Mouse (Mus musculus): ENCODE measurements at regions not wholly inside any gene's neighbourhood (a gene's known extent, or its start where the extent isn't known, plus 50 kb on each side); places are given as distances from the start of the nearest gene placed in this dataset.

- WGBS, result 96% methylated on average over 4 of the region's 4 CpGs
- H3K4me2 ChIP-seq (replicated peaks; ENCODE audit: low read depth, low read length), result no peak overlapping the region
Observed at GRCm38 (mm10) chr4:95364376-95365082, 192.8 kb upstream of the Fggy start.

GRCm38 (mm10) chr4:95376386-95376785 is 180.9 kb upstream of the Fggy start:
- Histone ChIP-seq H3K4me1 (ENCODE audit: control insufficient read depth, insufficient read depth, low read length) (peaks cover 9% of the 10 kb centered on the region; the same call in 1 of the 2 replicates), H3K27ac (ENCODE audit: low read length) (0 out of 2 replicates have a peak overlapping the region, but pooled peaks have one; percentile 52), H3K4me3 (ENCODE audit: low read depth, low read length) (no peak overlapping the region), H3K27me3 (ENCODE audit: control insufficient read depth, insufficient read depth, low read length) (no peaks in the 10 kb centered on the region), H3K4me2 (replicated peaks; ENCODE audit: low read depth, low read length) (no peak overlapping the region), H3K9ac (replicated peaks; ENCODE audit: low read depth, low read length) (no peak overlapping the region), H3K36me3 (ENCODE audit: control insufficient read depth, insufficient read depth, low read length) (no peaks in the 10 kb centered on the region), H3K9me3 (ENCODE audit: control insufficient read depth, low read depth, low read length) (no peaks in the 10 kb centered on the region)
- WGBS, result 28% methylated on average over 5 of the region's 5 CpGs
- ATAC-seq (ENCODE audit: insufficient number of reproducible peaks, insufficient read depth, low FRiP score, low read depth), result no peak

More at GRCm38 (mm10) chr4:95364376-95365082, 192.8 kb upstream of the Fggy start:
- no peaks in the 10 kb centered on the region for H3K36me3 ChIP-seq (ENCODE audit: control insufficient read depth, insufficient read depth, low read length)
- no peak for ATAC-seq (ENCODE audit: insufficient number of reproducible peaks, insufficient read depth, low FRiP score, low read depth)
- no peak overlapping the region for H3K9ac ChIP-seq (replicated peaks; ENCODE audit: low read depth, low read length)
- no peaks in the 10 kb centered on the region for H3K27me3 ChIP-seq (ENCODE audit: control insufficient read depth, insufficient read depth, low read length)
- no peak overlapping the region for H3K27ac ChIP-seq (ENCODE audit: low read length)
- H3K4me3 ChIP-seq (ENCODE audit: low read depth, low read length), result no peak overlapping the region
- H3K4me1 ChIP-seq (ENCODE audit: control insufficient read depth, insufficient read depth, low read length), result peaks cover 7% of the 10 kb centered on the region; the same call in 1 of the 2 replicates
- H3K9me3 ChIP-seq (ENCODE audit: control insufficient read depth, low read depth, low read length), result no peaks in the 10 kb centered on the region

GRCm38 (mm10) chr4:95377222-95378134 is 179.8 kb upstream of the Fggy start:
- Histone ChIP-seq H3K27me3 (ENCODE audit: control insufficient read depth, insufficient read depth, low read length) (no peaks in the 10 kb centered on the region), H3K4me2 (replicated peaks; ENCODE audit: low read depth, low read length) (no peak overlapping the region), H3K4me3 (ENCODE audit: low read depth, low read length) (no peak overlapping the region), H3K9ac (replicated peaks; ENCODE audit: low read depth, low read length) (no peak overlapping the region), H3K27ac (ENCODE audit: low read length) (peak overlapping the region; percentile 52), H3K9me3 (ENCODE audit: control insufficient read depth, low read depth, low read length) (no peaks in the 10 kb centered on the region), H3K36me3 (ENCODE audit: control insufficient read depth, insufficient read depth, low read length) (no peaks in the 10 kb centered on the region), H3K4me1 (ENCODE audit: control insufficient read depth, insufficient read depth, low read length) (peaks cover 9% of the 10 kb centered on the region; the same call in 1 of the 2 replicates)
- ATAC-seq (ENCODE audit: insufficient number of reproducible peaks, insufficient read depth, low FRiP score, low read depth), result peak; percentile 37; the same call in 1 of the 2 replicates
- 39% methylated on average over 9 of the region's 9 CpGs for WGBS

GRCm38 (mm10) chr4:95378645-95379044 is 178.7 kb upstream of the Fggy start:
- no peak overlapping the region for H3K9ac ChIP-seq (replicated peaks; ENCODE audit: low read depth, low read length)

GRCm38 (mm10) chr4:95383216-95383892 is 174.0 kb upstream of the Fggy start:
- H3K4me2 ChIP-seq (replicated peaks; ENCODE audit: low read depth, low read length), result no peak overlapping the region
- H3K27me3 ChIP-seq (ENCODE audit: control insufficient read depth, insufficient read depth, low read length), result no peaks in the 10 kb centered on the region
- WGBS, result 75% methylated on average over 8 of the region's 8 CpGs
- no peak for ATAC-seq (ENCODE audit: insufficient number of reproducible peaks, insufficient read depth, low FRiP score, low read depth)
- no peak overlapping the region for H3K4me3 ChIP-seq (ENCODE audit: low read depth, low read length)
- H3K4me1 ChIP-seq (ENCODE audit: control insufficient read depth, insufficient read depth, low read length), result peaks cover 14% of the 10 kb centered on the region; the same call in 1 of the 2 replicates
- no peak overlapping the region for H3K9ac ChIP-seq (replicated peaks; ENCODE audit: low read depth, low read length)
- H3K9me3 ChIP-seq (ENCODE audit: control insufficient read depth, low read depth, low read length), result no peaks in the 10 kb centered on the region
- H3K27ac ChIP-seq (ENCODE audit: low read length), result no peak overlapping the region
- H3K36me3 ChIP-seq (ENCODE audit: control insufficient read depth, insufficient read depth, low read length), result no peaks in the 10 kb centered on the region

More at GRCm38 (mm10) chr4:95378645-95379044, 178.7 kb upstream of the Fggy start:
- no peak overlapping the region for H3K4me2 ChIP-seq (replicated peaks; ENCODE audit: low read depth, low read length)
- no peak overlapping the region for H3K4me3 ChIP-seq (ENCODE audit: low read depth, low read length)
- peaks cover 9% of the 10 kb centered on the region; the same call in 1 of the 2 replicates for H3K4me1 ChIP-seq (ENCODE audit: control insufficient read depth, insufficient read depth, low read length)
- no peak for ATAC-seq (ENCODE audit: insufficient number of reproducible peaks, insufficient read depth, low FRiP score, low read depth)
- no peaks in the 10 kb centered on the region for H3K27me3 ChIP-seq (ENCODE audit: control insufficient read depth, insufficient read depth, low read length)
- WGBS, result 86% methylated on average over 3 of the region's 3 CpGs
- no peaks in the 10 kb centered on the region for H3K36me3 ChIP-seq (ENCODE audit: control insufficient read depth, insufficient read depth, low read length)
- no peaks in the 10 kb centered on the region for H3K9me3 ChIP-seq (ENCODE audit: control insufficient read depth, low read depth, low read length)
- H3K27ac ChIP-seq (ENCODE audit: low read length), result no peak overlapping the region

GRCm38 (mm10) chr4:95385552-95385951 is 171.8 kb upstream of the Fggy start:
- Histone ChIP-seq H3K27me3 (ENCODE audit: control insufficient read depth, insufficient read depth, low read length) (no peaks in the 10 kb centered on the region), H3K4me2 (replicated peaks; ENCODE audit: low read depth, low read length) (no peak overlapping the region), H3K9ac (replicated peaks; ENCODE audit: low read depth, low read length) (no peak overlapping the region), H3K36me3 (ENCODE audit: control insufficient read depth, insufficient read depth, low read length) (no peaks in the 10 kb centered on the region), H3K4me1 (ENCODE audit: control insufficient read depth, insufficient read depth, low read length) (peaks cover 23% of the 10 kb centered on the region), H3K27ac (ENCODE audit: low read length) (no peak overlapping the region), H3K4me3 (ENCODE audit: low read depth, low read length) (no peak overlapping the region), H3K9me3 (ENCODE audit: control insufficient read depth, low read depth, low read length) (no peaks in the 10 kb centered on the region)
- ATAC-seq (ENCODE audit: insufficient number of reproducible peaks, insufficient read depth, low FRiP score, low read depth), result no peak
- 21% methylated on average over 7 of the region's 7 CpGs for WGBS

GRCm38 (mm10) chr4:95386021-95386420 is 171.3 kb upstream of the Fggy start:
- Histone ChIP-seq H3K27ac (ENCODE audit: low read length) (peak overlapping the region; percentile 11; the same call in 1 of the 2 replicates), H3K27me3 (ENCODE audit: control insufficient read depth, insufficient read depth, low read length) (no peaks in the 10 kb centered on the region), H3K9me3 (ENCODE audit: control insufficient read depth, low read depth, low read length) (no peaks in the 10 kb centered on the region), H3K4me2 (replicated peaks; ENCODE audit: low read depth, low read length) (no peak overlapping the region), H3K4me3 (ENCODE audit: low read depth, low read length) (no peak overlapping the region), H3K9ac (replicated peaks; ENCODE audit: low read depth, low read length) (no peak overlapping the region), H3K36me3 (ENCODE audit: control insufficient read depth, insufficient read depth, low read length) (no peaks in the 10 kb centered on the region), H3K4me1 (ENCODE audit: control insufficient read depth, insufficient read depth, low read length) (peaks cover 23% of the 10 kb centered on the region)
- ATAC-seq (ENCODE audit: insufficient number of reproducible peaks, insufficient read depth, low FRiP score, low read depth), result no peak
- 25% methylated on average over 2 of the region's 2 CpGs for WGBS

GRCm38 (mm10) chr4:95388556-95388955 is 168.8 kb upstream of the Fggy start:
- Histone ChIP-seq H3K4me3 (ENCODE audit: low read depth, low read length) (no peak overlapping the region), H3K27me3 (ENCODE audit: control insufficient read depth, insufficient read depth, low read length) (no peaks in the 10 kb centered on the region), H3K9ac (replicated peaks; ENCODE audit: low read depth, low read length) (no peak overlapping the region), H3K27ac (ENCODE audit: low read length) (peak overlapping the region; percentile 27; the same call in 1 of the 2 replicates), H3K4me2 (replicated peaks; ENCODE audit: low read depth, low read length) (no peak overlapping the region), H3K4me1 (ENCODE audit: control insufficient read depth, insufficient read depth, low read length) (peaks cover 23% of the 10 kb centered on the region), H3K9me3 (ENCODE audit: control insufficient read depth, low read depth, low read length) (no peaks in the 10 kb centered on the region), H3K36me3 (ENCODE audit: control insufficient read depth, insufficient read depth, low read length) (no peaks in the 10 kb centered on the region)
- 36% methylated on average over 3 of the region's 3 CpGs for WGBS
- ATAC-seq (ENCODE audit: insufficient number of reproducible peaks, insufficient read depth, low FRiP score, low read depth), result no peak
